Mouse (Mus musculus) thymus, postnatal 10 days (tissue): Measurements from ENCODE around the gene Mmp13.
"Not testable (repeated sequence)": the region's sequence is repeated elsewhere in the genome, so short reads cannot be mapped to it uniquely, and the experiment has no call there.

ENCODE experiments used
- DNase-seq, 2 experiments: peaks; one replicate each; pipeline ENCODE4 v3.0.0; 2021; ENCODE audit warnings: low spot score in 2 of 2

The Mmp13 gene

DNA sequence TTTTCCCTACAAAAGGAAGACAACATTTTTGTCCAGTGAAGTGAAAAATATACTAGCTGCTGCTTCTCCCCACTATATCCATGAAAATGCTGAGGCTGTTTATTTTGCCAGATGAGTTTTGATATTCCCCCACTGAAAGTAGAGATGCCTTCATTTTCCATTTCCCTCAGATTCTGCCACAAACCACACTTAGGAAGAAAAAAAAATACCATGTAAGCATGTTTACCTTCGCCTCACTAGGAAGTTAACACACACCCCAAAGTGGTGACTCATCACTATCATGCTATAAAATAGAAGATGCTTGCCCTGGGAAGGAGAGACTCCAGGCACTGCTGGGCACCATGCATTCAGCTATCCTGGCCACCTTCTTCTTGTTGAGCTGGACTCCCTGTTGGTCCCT, at the start of gene Mmp13:
Gene Mmp13 (plus strand): TSS at position 301 of the 400 bp plus-strand sequence.
- no peak for DNase-seq

DNA sequence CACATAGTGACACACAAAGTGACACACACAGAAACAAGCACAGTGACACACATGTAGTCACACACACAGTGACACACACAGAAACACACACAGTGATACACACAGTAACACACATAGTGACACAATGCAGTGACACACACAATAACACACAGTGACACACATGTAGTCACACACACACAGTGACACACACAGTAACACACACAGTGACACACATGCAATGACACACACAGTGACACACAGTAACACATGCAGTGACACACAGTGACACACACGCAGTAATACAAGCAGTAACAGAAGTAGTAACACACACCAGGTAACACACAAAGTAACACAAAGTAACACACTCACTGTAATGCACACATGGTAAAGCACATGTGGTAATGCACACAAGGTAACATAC, 33.7 kb upstream of the Mmp13 start:
- no peak for DNase-seq

DNA sequence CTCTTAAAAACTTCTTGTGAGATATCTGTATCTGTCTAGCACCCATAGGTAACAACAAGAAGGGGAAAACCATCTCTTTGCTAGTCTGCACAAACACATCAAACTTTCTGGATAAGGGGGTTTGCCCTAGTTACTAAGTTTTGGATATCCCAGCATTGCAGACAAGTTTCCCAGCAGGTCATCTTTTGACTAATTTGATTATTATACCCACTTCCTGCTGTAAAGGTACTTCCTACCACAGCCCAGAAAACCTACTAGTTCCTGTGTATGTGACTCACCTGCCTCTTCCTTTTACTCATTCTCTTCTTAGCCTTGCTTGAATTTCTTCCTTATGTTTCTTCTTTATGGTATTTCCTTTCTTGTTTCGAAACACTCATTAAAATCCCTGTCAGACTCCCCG, 32.3 kb upstream of the Mmp13 start:
- no peak for DNase-seq

DNA sequence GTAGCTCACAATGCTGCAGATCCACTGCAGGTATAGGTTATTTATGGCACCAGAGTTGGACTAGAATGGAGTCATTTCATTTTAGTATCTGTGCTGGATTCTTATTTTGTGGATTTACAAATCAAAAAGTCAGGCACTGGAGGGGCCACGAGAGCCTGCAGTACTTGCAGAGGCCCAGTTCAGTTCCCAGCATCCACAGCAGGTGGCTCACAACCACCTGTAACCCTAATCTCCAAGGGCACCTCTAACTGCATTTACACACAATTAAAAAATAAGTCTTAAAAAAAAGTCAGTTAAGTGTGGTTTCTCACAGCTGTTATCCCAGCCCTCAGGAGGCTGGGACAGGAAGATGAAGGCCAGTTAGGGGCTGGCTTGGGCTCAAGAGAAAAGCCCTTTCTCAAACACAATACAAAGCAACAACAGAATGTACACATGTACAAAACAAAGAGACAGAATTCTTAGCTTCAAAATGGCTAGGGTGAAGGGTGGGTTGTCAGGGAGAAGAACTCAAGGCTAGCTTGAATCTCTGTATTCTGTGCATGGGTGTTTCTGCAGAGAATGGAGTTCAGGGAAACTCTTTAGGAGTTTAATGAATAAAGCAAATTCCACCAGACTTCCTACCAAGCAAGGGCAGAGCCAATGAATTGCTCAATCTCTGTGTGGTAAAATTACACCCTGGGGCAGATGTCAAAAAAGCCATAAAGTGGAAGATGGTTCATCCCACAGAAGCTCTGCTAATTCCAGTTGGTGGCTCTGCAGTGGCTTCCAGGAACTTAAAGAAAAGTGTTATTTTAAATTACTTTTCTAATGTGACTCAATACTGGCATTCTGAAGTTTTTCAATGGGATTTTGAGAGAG, 19.3 kb upstream of the Mmp13 start:
- DNase-seq = peak; percentile 13 to 18

DNA sequence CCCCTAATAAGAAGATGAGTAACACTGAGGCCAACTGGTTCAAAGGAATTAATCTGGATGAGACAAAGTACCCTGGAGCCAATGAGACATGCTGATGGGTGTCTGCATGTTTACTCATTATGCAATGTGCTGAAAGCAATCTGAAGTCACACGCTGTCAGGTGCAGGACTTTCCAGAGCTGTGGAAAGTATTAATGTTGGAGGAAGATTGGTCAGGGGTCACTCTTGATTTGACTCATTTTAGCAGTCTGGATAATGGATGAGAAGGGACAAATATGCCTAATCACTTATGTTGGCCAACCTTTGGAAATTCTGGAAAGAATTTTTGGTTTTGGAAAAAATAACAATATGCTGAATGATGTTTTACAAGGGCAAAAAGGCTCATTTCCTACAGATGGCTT, 10.6 kb upstream of the Mmp13 start:
- DNase-seq = no peak

DNA sequence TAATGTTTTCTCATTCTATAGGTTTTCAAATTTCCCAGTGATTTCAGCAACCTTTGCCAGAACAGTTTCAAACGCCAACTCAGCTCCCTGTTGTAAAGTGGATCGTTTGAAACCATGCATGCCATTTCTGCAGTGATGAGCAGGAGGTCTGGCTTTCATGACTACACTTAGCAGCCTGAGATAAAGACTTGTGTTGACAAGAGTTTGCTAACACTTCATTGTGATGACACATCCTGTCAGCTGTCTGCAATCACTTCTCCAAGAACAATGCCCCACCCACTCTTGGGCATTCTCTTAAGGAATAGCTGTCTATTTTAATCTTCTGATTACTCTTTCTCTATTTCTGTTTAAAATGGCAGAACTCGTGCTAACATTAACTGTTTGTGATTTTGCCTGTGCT, 2.2 kb upstream of the Mmp13 start:
- no peak for DNase-seq

DNA sequence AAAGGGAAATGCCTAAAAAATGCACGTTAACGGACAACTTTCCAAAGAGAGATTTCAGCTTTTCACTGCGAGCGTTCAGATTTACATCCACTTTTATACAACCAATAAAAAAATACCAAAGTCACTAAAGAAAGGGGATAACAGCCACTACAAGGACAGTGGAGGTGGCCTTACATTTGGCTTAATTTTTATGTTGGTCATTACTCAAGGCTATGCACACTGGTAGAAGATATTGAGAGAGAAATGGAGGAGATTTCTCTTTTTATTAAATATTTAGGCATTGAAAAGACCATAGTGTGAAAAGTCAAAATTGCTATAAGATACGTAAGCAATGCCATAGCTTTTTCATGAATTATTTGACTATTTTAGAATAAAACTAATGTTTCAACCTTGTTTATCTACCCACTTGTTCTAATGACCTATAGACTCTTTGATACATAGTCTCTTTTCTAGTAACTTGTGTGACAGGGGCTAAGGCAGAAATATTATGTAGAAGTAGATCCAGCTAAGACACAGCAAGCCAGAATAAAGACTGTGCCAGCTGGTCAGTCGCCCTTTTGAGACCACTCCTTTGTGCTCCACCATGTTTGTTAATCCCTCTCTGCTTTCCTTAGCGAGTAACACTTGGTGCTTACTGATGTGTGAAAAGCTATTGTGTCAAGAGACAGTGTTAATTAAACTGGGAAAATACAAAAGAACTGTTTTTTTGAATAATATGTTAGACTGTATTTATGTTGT, 10.4 kb downstream of the Mmp13 start:
- no peak for DNase-seq

DNA sequence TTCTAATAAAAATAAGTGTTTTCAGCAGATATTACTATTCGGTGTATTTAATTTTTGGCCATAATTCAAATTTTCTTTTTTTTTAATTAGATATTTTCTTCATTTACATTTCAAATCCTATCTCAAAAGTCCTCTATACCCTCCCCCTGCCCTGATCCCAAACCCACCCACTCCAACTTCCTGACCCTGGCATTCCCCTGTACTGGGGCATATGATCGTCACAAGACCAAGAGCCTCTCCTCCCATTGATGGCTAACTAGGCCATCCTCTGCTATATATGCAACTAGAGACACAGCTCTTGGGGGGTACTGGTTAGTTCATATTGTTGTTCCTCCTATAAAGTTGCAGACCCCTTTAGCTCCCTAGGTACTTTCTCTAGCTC, 11.0 kb downstream of the Mmp13 start:
- not testable (repeated sequence) for DNase-seq

DNA sequence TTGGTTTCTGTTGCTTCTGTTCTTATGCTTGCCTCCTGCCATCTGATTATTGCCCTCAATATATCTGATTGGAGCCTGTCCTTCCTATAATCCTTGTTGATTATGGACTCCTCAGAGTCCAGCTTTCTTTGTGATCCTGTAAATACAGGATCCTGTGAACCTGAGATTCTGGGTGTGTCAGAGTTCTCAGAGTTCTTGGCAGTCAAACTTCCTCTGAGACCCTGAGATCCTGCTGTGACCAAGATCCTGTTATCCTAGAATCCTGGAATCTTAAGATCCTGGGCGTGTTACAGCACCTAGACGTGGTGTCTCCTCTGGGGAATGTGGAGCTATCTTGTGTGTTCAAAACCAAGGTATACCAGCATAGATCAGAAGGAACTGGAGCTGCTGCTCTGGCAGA, 17.2 kb downstream of the Mmp13 start:
- no peak for DNase-seq

DNA sequence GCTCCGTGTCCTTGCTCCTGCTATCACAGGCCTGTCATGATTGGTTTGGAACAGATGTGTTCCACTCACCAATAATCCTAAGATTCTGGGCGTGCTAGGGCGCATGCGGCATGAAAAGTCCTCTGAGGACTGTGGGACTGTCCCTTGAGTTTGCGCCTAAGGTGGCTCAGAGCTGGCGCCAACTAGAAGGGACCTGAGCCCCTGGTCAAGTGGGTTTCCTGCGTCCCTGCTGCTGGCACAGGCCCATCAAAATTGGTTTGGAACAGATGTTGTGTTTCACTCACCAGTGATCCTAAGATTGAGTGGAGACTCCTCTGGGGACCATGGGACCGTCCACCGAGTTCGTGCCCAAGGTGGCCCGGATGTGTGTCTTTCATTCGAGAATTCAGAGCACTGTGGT, 17.6 kb downstream of the Mmp13 start:
- no peak for DNase-seq

DNA sequence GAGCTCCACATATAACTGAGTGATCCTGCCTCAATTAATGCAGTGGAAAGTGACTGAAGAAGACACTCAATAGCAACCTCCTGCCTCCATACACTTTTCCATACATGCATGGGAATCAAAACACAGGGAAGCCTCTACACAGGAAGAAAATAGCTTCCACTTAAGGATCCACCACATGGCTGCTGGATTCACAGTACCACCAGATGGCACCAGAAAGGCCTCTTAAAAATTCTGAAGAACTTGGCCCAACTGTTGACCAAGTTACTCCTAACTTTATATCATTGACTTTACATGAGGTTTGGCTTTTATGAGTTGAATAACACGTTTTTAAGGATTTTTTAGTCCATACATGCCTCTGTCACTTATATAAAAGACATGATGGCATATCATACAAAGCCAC, 19.8 kb downstream of the Mmp13 start:
- no peak for DNase-seq

DNA sequence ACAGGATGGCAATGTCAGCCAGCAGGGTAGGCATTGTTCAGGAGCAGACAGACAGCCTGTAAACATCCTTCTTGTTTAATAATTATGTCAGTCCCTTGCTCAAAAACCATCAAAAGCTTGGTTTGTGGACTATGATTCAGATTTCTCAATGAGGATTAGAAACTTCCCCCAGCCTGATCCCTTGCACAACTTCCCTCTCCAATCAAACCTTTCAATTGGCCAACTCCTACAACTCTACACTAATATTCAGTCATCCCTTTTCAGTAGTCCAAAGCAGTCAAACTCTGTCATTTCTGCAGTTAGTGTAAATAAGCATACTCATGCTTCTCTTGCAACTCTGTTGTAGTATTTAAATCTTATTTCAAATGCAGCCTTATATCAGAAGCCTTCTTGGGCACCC, 59.5 kb downstream of the Mmp13 start:
- DNase-seq = no peak
